Mouse (Mus musculus) c-Kit-positive CD71-positive TER-119-positive erythroid progenitor cells, embryonic 14.5 days (primary cell): Measurements from ENCODE around the gene Bend6.

Experiments used
- DNase-seq: peaks from one replicate; pipeline ENCODE4 v3.0.0-alpha.2; 2013; ENCODE audit warnings: low spot score

Gene Bend6

DNA sequence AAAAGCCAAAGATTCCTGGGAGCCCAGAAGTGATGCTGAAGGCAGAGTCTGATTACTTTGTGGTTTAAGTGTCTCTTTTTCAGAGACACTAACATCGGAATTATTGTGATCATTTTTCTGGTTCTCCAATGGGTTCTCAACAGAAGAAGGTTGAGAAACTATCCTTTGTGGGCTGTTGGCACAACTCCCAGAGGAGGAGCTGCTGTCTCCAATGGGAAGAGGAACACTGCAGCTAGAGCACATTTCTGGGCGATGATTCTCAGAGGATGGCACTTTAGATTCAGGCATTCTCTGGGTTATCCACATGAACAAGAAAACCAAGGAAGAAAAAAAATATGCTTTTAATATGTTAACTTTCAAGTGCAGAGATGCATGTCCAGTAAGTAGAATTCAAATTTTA, 104.3 kb downstream of the Bend6 start:
- no peak for DNase-seq
